Mouse (Mus musculus): ENCODE measurements around the gene Marc1. TPM values are rescaled to one million over a fixed set of nuclear protein-coding genes. Genes with fewer than 3 reads are reported as not detected.

Gene Marc1
- polyA plus RNA-seq, 1 experiment: 0.15 TPM

DNA sequence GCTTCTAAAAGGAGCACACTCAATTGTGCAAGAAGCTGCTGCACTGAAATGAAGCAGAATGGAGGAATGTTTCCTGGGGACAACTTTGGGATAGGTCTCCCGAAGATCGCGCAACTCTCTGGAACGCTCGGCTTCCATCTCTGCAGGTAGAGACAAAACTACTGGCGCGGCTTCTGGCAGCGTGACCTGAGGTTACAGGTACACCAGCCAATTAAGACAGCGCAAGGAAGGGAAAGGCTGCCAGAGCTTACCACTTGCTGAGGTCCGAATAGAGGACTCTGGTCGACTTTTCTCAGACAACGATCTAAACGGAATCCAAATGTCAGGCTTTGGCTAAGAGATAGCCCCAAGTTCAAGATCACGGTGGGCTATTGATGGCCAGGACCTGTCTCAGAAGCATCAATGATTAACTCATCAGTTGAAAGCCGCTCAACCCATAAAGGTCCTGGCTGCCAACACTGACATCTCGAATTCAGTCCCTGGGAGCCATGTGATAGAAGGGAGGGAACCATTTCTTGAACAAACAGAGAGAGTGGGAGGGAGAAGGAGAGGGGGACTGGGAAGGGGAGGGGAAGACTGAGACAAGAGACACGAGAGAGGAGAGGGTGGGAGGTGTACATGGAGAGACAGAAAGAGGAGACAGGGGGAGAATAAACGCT, 35.1 kb upstream of the Marc1 start, which contains the start of gene Marc2:
TSS of gene Marc2 (minus strand) at position 360 of the 659 bp plus-strand sequence.
- peak within 1 kb of the TSS; percentile 77 for H3K27ac ChIP-seq (ENCODE audit: insufficient read depth, low read length)
- peaks cover 8% of the 10 kb centered on the region for H3K4me1 ChIP-seq (ENCODE audit: control insufficient read depth, insufficient read depth, low read length)
- H3K4me3 ChIP-seq (ENCODE audit: insufficient read depth, low read length): peak within 1 kb of the TSS; percentile 87
- no peak; the same call in 1 of the 2 replicates for TF ChIP-seq POLR2A (IDR thresholded peaks at IDR 0.05; ENCODE audit: extremely low read depth, insufficient read depth, low read length)
- no peak for TF ChIP-seq CTCF (IDR thresholded peaks at IDR 0.05; ENCODE audit: extremely low read depth, insufficient read depth, low read length)

DNA sequence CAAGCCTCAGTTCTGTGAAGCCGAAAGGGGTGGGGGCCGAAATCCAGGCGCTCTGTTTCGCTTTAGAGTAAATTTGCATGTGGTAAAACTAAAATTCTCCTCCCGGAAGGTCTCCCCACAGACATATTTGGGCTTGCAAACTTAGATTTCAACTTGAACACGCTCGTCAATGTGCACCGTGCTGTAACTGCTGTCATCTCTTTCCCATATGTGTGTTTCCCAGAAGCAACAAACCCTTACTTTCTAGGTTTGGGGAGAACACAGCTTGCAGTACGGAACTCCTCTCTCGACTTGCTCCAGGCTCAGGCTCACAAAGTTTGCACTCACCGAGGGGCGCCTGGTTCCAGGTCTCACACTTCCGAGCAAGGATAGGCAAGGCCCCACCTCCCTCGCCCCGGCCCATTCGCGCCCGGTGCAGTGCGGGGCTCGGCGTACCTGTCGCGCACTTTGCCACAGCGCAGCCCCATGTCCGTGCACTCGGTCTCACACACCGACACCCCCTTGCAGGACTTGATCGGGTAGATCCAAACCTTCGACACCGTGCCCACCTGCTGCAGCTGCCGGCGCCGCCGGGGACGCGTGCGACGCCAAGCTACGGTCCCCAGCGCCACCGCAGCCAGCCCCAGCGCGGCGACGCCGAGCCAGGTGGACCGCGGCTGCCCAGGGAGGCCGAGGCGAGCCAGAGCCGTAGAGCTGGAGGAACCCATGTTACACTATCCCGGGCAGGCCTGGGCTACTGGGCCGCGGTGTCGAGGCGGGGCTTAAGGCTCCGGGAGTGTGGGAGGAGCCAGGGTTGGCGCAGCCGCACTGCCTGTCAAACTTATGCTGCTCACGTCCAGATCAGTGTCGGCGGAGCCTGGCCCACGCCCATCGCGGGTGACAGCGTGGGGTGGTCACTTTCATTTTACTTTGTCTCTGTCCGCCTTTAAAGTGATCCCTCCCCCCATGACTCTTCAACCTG, 34.3 kb upstream of the Marc1 start:
- Histone ChIP-seq H3K4me3 (ENCODE audit: insufficient read depth, low read length) (peak overlapping the region; percentile 87), H3K4me1 (ENCODE audit: control insufficient read depth, insufficient read depth, low read length) (peaks cover 8% of the 10 kb centered on the region), H3K27ac (ENCODE audit: insufficient read depth, low read length) (peak overlapping the region; percentile 77)
- TF ChIP-seq CTCF (IDR thresholded peaks at IDR 0.05; ENCODE audit: extremely low read depth, insufficient read depth, low read length) (no peak), POLR2A (IDR thresholded peaks at IDR 0.05; ENCODE audit: extremely low read depth, insufficient read depth, low read length) (peak; percentile 88)

DNA sequence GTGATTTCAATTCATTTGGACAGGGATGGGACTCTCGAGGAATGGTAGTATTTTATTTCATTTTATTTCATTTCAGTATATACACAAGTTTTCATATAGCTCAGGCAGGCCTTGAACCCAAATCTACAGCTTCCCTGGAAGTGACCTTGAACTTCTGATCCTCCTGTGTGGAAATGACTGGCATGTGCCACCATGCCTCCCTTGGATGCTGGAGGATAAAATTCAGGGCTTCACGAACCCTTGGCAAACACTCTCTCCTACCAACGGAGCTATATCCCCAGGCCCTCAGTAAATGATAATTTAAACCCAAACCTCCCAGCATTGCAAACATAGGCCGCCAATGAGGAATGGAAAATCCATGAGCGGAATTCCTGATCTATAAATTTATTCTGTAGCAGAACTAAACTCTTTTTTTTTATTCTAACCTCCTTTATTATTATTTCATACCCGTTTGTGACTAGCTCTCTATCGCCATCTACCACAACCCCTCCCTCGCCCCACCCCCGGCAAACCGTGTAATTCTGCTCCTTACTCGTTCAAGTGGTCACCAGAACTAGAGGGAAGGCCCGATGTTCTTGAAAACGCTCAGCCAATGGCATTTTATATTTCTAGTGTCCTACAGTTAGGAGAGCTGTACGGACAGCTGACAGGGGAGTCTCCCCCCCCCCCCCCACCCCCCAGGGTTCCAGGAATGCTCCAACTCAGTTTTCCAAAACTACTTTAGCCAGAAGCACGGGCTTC, 33.4 kb upstream of the Marc1 start:
- TF ChIP-seq POLR2A (IDR thresholded peaks at IDR 0.05; ENCODE audit: extremely low read depth, insufficient read depth, low read length): no peak
- TF ChIP-seq CTCF (IDR thresholded peaks at IDR 0.05; ENCODE audit: extremely low read depth, insufficient read depth, low read length): no peak
- Histone ChIP-seq H3K4me1 (ENCODE audit: control insufficient read depth, insufficient read depth, low read length) (peaks cover 8% of the 10 kb centered on the region), H3K4me3 (ENCODE audit: insufficient read depth, low read length) (peak overlapping the region; percentile 87), H3K27ac (ENCODE audit: insufficient read depth, low read length) (no peak overlapping the region)

DNA sequence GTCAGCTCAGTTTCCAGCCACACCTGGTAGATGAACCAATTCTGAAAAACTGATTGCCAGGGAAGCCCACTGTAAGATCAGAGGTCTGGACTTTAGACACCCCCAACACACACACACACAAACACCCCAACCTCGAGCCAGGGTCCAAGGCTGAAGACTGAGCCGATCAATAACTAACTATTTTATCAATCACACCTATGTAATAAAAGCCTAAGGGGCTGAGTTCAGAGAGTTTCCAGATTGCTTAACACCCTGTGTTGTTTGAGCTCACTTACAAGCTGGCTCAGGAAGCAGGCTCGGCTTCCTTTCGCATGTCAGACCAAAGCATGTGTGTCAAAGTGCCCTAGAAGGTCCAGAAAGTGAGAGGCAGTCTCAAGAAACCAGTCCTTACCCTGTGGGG, 26.5 kb upstream of the Marc1 start:
- H3K4me1 ChIP-seq (ENCODE audit: control insufficient read depth, insufficient read depth, low read length): peaks cover 3% of the 10 kb centered on the region
- TF ChIP-seq POLR2A (IDR thresholded peaks at IDR 0.05; ENCODE audit: extremely low read depth, insufficient read depth, low read length) (no peak), CTCF (IDR thresholded peaks at IDR 0.05; ENCODE audit: extremely low read depth, insufficient read depth, low read length) (no peak)
- H3K27ac ChIP-seq (ENCODE audit: insufficient read depth, low read length): no peak overlapping the region
- no peak overlapping the region for H3K4me3 ChIP-seq (ENCODE audit: insufficient read depth, low read length)

DNA sequence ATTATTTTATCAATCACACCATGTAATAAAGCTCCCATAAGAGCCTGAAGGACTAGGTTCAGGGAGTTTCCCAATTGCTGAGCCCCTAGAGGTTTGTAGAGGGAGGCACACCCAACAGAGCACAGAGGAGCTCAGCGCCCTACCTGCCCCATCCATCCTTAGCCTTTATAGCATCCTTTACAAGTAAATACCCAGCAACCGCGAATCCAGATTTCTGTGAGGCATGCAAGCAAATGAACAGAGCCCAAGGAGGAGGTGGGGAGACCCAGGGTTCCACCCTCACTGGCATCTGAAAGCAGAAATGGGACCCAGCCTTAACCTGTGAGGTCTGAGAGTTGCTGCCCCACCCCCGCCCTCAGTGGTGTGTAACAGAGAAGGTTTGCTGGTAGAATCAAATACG, 25.2 kb upstream of the Marc1 start:
- no peak overlapping the region for H3K27ac ChIP-seq (ENCODE audit: insufficient read depth, low read length)
- H3K4me1 ChIP-seq (ENCODE audit: control insufficient read depth, insufficient read depth, low read length): peaks cover 2% of the 10 kb centered on the region
- no peak overlapping the region for H3K4me3 ChIP-seq (ENCODE audit: insufficient read depth, low read length)
- TF ChIP-seq POLR2A (IDR thresholded peaks at IDR 0.05; ENCODE audit: extremely low read depth, insufficient read depth, low read length) (no peak), CTCF (IDR thresholded peaks at IDR 0.05; ENCODE audit: extremely low read depth, insufficient read depth, low read length) (no peak)

DNA sequence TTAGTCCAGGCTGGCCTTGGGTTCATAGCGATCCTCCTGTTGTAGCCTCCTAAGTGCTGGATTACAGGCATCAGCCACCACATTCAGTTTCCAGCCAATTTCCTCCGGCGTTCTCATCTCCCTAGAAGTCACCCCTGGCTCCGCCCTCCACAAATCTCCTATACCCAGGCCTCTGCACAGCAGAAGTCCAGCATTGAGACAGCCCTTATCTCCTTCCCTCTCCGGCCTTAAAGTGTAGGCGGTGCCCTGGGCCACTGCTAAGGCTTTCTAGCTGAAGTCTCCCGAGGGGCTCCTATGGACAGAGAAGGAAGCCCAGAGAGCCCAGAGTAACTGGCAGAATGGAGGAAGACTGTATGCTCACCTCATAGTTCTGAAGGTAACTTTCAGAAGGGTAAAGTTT, 22.4 kb upstream of the Marc1 start:
- Histone ChIP-seq H3K4me1 (ENCODE audit: control insufficient read depth, insufficient read depth, low read length) (peaks cover 1% of the 10 kb centered on the region; the same call in 1 of the 2 replicates), H3K4me3 (ENCODE audit: insufficient read depth, low read length) (no peak overlapping the region)
- no peak for TF ChIP-seq CTCF (IDR thresholded peaks at IDR 0.05; ENCODE audit: extremely low read depth, insufficient read depth, low read length)
- TF ChIP-seq POLR2A (IDR thresholded peaks at IDR 0.05; ENCODE audit: extremely low read depth, insufficient read depth, low read length): no peak

DNA sequence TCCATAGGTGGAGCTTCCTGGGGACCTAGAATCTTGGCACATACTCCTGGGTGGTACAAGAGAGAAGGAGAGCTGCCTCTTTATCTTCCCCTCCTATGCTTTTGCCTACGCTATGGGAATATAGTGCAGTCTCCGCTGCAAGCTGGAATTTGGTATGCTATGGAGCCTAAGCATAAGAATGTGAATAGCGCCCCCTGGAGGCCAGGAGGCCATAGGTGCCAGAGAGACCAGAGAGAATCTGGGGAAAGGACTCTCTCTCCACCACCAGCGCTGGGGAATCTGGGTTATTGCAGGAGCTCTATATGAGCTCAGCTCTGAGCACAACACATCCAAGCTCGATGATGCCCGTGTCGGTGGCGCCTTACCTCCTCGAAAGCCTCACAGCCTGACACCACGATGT, 21.1 kb upstream of the Marc1 start:
- Histone ChIP-seq H3K4me1 (ENCODE audit: control insufficient read depth, insufficient read depth, low read length) (no peaks in the 10 kb centered on the region), H3K27ac (ENCODE audit: insufficient read depth, low read length) (no peak overlapping the region), H3K4me3 (ENCODE audit: insufficient read depth, low read length) (no peak overlapping the region)
- TF ChIP-seq CTCF (IDR thresholded peaks at IDR 0.05; ENCODE audit: extremely low read depth, insufficient read depth, low read length): peak; percentile 22; the same call in 1 of the 2 replicates
- TF ChIP-seq POLR2A (IDR thresholded peaks at IDR 0.05; ENCODE audit: extremely low read depth, insufficient read depth, low read length): no peak

More for the DNA sequence above, 22.4 kb upstream of the Marc1 start:
- H3K27ac ChIP-seq (ENCODE audit: insufficient read depth, low read length): no peak overlapping the region

DNA sequence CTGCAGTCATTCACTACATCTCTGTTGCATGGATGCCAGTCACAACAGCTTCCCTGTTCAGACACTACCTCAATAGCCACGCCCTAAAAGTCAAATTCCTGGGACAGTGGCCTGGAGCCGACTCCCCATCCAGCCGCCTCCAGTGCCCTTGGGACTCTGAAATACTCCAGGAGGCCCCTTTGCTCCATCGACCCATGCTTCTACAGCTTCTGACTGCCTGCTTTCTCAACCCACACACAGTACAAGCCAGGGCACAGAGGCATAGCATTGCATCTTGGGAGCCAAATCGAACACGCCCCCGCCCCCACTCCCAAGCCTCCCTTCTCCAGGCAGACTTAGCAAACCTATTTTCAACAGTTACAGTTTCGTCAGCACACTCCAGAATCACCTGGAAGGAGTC, 18.8 kb upstream of the Marc1 start:
- no peak overlapping the region for H3K4me3 ChIP-seq (ENCODE audit: insufficient read depth, low read length)
- no peaks in the 10 kb centered on the region for H3K4me1 ChIP-seq (ENCODE audit: control insufficient read depth, insufficient read depth, low read length)
- H3K27ac ChIP-seq (ENCODE audit: insufficient read depth, low read length): no peak overlapping the region
- TF ChIP-seq POLR2A (IDR thresholded peaks at IDR 0.05; ENCODE audit: extremely low read depth, insufficient read depth, low read length) (no peak), CTCF (IDR thresholded peaks at IDR 0.05; ENCODE audit: extremely low read depth, insufficient read depth, low read length) (no peak)

DNA sequence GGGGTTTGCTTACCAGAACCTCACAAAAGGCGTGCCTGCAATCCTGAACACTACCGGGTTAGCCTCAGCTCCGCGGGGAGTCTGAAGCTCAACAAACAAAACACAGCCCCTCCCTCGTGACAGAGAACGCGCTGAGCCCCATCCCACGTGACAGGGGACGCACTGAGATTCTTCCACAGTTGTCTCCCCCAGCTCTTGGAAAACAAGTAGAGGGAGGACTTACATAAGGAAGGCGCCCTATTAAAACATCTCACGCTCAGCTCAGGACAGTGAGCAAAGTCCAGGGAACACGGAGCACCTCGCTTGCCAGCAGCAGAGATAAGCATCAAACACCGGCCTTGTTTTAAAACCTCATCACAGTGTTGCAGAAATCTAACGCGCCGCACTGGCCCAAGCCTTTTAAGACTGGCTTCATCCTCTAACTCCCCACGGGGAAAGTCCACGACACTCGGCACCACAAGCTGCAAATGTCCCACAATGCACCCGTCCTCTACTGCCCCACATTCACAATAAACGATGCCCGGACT, 16.1 kb upstream of the Marc1 start:
- Histone ChIP-seq H3K4me3 (ENCODE audit: insufficient read depth, low read length) (peak overlapping the region; percentile 1; the same call in 1 of the 2 replicates), H3K4me1 (ENCODE audit: control insufficient read depth, insufficient read depth, low read length) (no peaks in the 10 kb centered on the region), H3K27ac (ENCODE audit: insufficient read depth, low read length) (peak overlapping the region; percentile 24)
- TF ChIP-seq CTCF (IDR thresholded peaks at IDR 0.05; ENCODE audit: extremely low read depth, insufficient read depth, low read length) (no peak), POLR2A (IDR thresholded peaks at IDR 0.05; ENCODE audit: extremely low read depth, insufficient read depth, low read length) (no peak)

Data from cortical plate, adult 2 months (tissue).